Mouse (Mus musculus) hindbrain, embryonic 13.5 days (tissue): Measurements from ENCODE around the gene Gnb1. TPM values are rescaled to one million over a fixed set of nuclear protein-coding genes. Genes with fewer than 3 reads are reported as not detected.

Source experiments
- ATAC-seq: fragments of 200-750 bp; cut with Nextera tagmentation; 2 replicates; pipeline ENCODE4 v1.8.0; 2017; ENCODE audit warnings: moderate TSS enrichment; ENCODE audit not compliant: low FRiP score
- H3K27ac ChIP-seq: fragments of 300-500 bp; sonication (generic); 2 replicates; pipeline ENCODE4 v1.5.1; 2015; ENCODE audit warnings: inconsistent platforms, mild to moderate bottlenecking, moderate library complexity
- H3K27me3 ChIP-seq: fragments of 300-500 bp; sonication (generic); 2 replicates; pipeline ENCODE4 v1.6.1; 2015; ENCODE audit warnings: mild to moderate bottlenecking, inconsistent platforms
- H3K36me3 ChIP-seq: fragments of 300-500 bp; sonication (generic); 2 replicates; pipeline ENCODE4 v1.6.1; 2015; ENCODE audit warnings: mild to moderate bottlenecking, inconsistent platforms
- H3K4me1 ChIP-seq: fragments of 300-500 bp; sonication (generic); replicated peaks from 2 replicates; pipeline ENCODE4 v1.6.1; 2015; ENCODE audit warnings: inconsistent platforms
- H3K4me2 ChIP-seq: fragments of 300-500 bp; sonication (generic); 2 replicates; pipeline ENCODE4 v1.6.1; 2015; ENCODE audit warnings: inconsistent platforms, mild to moderate bottlenecking, moderate library complexity
- H3K4me3 ChIP-seq: fragments of 300-500 bp; sonication (generic); 2 replicates; pipeline ENCODE4 v1.5.1; 2015; ENCODE audit warnings: mild to moderate bottlenecking, inconsistent platforms
- H3K9ac ChIP-seq: fragments of 300-500 bp; sonication (generic); 2 replicates; pipeline ENCODE4 v1.6.1; 2015; ENCODE audit warnings: mild to moderate bottlenecking, inconsistent platforms
- H3K9me3 ChIP-seq: fragments of 300-500 bp; sonication (generic); 2 replicates; pipeline ENCODE4 v1.6.1; 2016; ENCODE audit warnings: inconsistent platforms
- WGBS: fragments of 180-500 bp; shearing (Covaris S2); methylation state at CpG from one replicate; pipeline ENCODE4 v1.1.7; 2015; 5-methylcytosine and 5-hydroxymethylcytosine counted together
- polyA plus RNA-seq: library from polyadenylated mRNA; unstranded; fragments of >200 nt; fragmentation: Nextera tagmentation; extraction: Ambion mirVana; gene quantifications from 2 replicates; pipeline ENCODE4 v1.2.1, GENCODE M21; 2015

Gene Gnb1
- polyA plus RNA-seq, 1 experiment from 2014 or later: 1,012 TPM

GRCm38 (mm10) chr4:155573155-155573554, 82.0 kb downstream of the Gnb1 start:
- Histone ChIP-seq H3K4me2 (no peak overlapping the region), H3K27me3 (no peaks in the 10 kb centered on the region), H3K9me3 (no peaks in the 10 kb centered on the region), H3K9ac (no peak overlapping the region), H3K4me1 (0 out of 2 replicates have a peak, but pooled peaks cover 4% of the 10 kb centered on the region), H3K27ac (no peak overlapping the region), H3K36me3 (peaks cover 20% of the 10 kb centered on the region), H3K4me3 (no peak overlapping the region)
- ATAC-seq: no peak
- 97% methylated on average over 2 of the region's 2 CpGs for WGBS

GRCm38 (mm10) chr4:155573876-155574275, 82.7 kb downstream of the Gnb1 start:
- 96% methylated on average over 9 of the region's 9 CpGs for WGBS

DNA sequence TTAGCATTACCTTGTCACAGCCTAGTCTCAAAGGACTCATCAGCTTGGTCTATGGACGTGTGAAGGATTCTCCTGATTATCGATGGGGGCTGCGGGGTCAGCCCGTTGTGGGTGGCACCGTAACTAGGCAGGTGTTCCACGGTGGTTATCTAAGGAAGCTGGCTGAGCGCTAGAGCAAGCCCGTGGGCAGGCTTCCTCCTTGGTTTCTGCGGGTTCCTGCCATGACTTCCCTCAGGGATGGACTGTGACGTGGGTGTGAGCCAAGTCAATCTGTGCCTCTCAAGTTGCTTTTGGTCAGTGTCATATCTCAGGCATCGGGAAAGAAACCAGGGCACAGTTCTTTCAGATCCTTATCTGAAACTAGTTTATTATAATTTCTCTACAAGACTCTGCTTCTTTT, 83.8 kb downstream of the Gnb1 start:
- H3K4me2 ChIP-seq: no peak overlapping the region
- no peak for ATAC-seq
- no peak overlapping the region for H3K4me3 ChIP-seq
- H3K27me3 ChIP-seq: no peaks in the 10 kb centered on the region
- H3K9me3 ChIP-seq: no peaks in the 10 kb centered on the region
- no peak overlapping the region for H3K9ac ChIP-seq
- WGBS: 89% methylated on average over 11 of the region's 11 CpGs
- 0 out of 2 replicates have a peak, but pooled peaks cover 4% of the 10 kb centered on the region for H3K4me1 ChIP-seq
- H3K36me3 ChIP-seq: peaks cover 38% of the 10 kb centered on the region
- H3K27ac ChIP-seq: no peak overlapping the region

More at GRCm38 (mm10) chr4:155573876-155574275, 82.7 kb downstream of the Gnb1 start:
- peaks cover 27% of the 10 kb centered on the region for H3K36me3 ChIP-seq
- H3K9me3 ChIP-seq: no peaks in the 10 kb centered on the region
- no peak overlapping the region for H3K27ac ChIP-seq
- H3K27me3 ChIP-seq: no peaks in the 10 kb centered on the region
- H3K9ac ChIP-seq: no peak overlapping the region
- H3K4me3 ChIP-seq: no peak overlapping the region
- 0 out of 2 replicates have a peak, but pooled peaks cover 4% of the 10 kb centered on the region for H3K4me1 ChIP-seq
- ATAC-seq: no peak
- no peak overlapping the region for H3K4me2 ChIP-seq

- Histone ChIP-seq H3K27me3 (no peaks in the 10 kb centered on the region), H3K27ac (no peak overlapping the region), H3K9me3 (no peaks in the 10 kb centered on the region), H3K4me3 (no peak overlapping the region), H3K9ac (no peak overlapping the region), H3K36me3 (peaks cover 41% of the 10 kb centered on the region), H3K4me1 (0 out of 2 replicates have a peak, but pooled peaks cover 4% of the 10 kb centered on the region), H3K4me2 (no peak overlapping the region)
- ATAC-seq: no peak
- 81% methylated on average over 8 of the region's 8 CpGs for WGBS
These were observed 84.4 kb downstream of the Gnb1 start for GRCm38 (mm10) chr4:155575521-155575920.

DNA sequence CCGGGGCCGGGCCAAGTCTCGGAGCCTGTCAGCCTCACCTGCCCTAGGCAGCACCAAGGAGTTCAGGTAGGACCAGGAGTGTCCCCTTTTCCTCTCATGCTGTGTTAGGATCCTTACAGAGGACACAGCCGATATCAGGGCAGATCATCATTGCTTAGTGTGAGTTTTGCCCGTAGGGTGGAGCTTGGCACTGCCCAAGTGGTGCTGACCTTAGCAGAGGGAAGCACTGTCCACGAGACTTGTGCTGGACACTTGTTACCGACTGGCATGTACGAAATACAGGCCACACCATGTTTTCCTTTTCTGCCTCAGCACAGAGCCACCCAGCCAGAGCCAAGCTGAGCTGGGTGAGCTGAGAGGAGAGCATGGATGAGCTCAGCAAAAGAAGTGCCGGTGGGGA, 86.0 kb downstream of the Gnb1 start:
- WGBS: 96% methylated on average over 9 of the region's 9 CpGs

DNA sequence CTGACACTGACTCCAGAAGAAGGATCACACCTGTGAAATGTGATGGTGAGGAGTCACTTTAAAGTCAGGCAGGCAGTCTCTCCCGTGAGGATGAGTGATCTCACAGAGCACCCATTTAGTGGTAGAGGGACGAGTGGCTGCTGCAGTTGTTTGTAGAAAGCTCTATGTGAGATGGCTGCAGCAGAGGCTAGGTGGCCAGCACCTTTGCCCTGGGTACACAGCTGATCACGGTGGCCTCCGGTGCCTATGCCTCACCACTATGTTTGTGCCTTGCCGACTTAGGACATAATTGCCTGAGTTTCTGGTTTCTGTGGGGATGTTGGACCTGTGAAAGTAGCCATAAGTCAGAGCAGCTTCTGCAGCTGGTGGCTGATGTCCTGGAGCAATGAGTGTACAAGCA, 86.6 kb downstream of the Gnb1 start:
- no peak overlapping the region for H3K27ac ChIP-seq
- no peaks in the 10 kb centered on the region for H3K9me3 ChIP-seq
- ATAC-seq: no peak
- no peaks in the 10 kb centered on the region for H3K27me3 ChIP-seq
- H3K9ac ChIP-seq: no peak overlapping the region
- no peak overlapping the region for H3K4me3 ChIP-seq
- H3K4me2 ChIP-seq: no peak overlapping the region
- 95% methylated on average over 5 of the region's 5 CpGs for WGBS
- no peaks in the 10 kb centered on the region for H3K4me1 ChIP-seq
- peaks cover 55% of the 10 kb centered on the region for H3K36me3 ChIP-seq

More for the DNA sequence above, 86.0 kb downstream of the Gnb1 start:
- no peak overlapping the region for H3K4me2 ChIP-seq
- no peaks in the 10 kb centered on the region for H3K4me1 ChIP-seq
- peaks cover 49% of the 10 kb centered on the region for H3K36me3 ChIP-seq
- no peak for ATAC-seq
- H3K9ac ChIP-seq: no peak overlapping the region
- H3K4me3 ChIP-seq: no peak overlapping the region
- H3K9me3 ChIP-seq: no peaks in the 10 kb centered on the region
- no peak overlapping the region for H3K27ac ChIP-seq
- H3K27me3 ChIP-seq: no peaks in the 10 kb centered on the region

GRCm38 (mm10) chr4:155578336-155579125, 87.4 kb downstream of the Gnb1 start:
- no peak for ATAC-seq
- WGBS: 94% methylated on average over 7 of the region's 7 CpGs
- Histone ChIP-seq H3K4me1 (no peaks in the 10 kb centered on the region), H3K4me2 (no peak overlapping the region), H3K36me3 (peaks cover 61% of the 10 kb centered on the region), H3K9me3 (no peaks in the 10 kb centered on the region), H3K9ac (no peak overlapping the region), H3K27ac (no peak overlapping the region), H3K27me3 (no peaks in the 10 kb centered on the region), H3K4me3 (no peak overlapping the region)

DNA sequence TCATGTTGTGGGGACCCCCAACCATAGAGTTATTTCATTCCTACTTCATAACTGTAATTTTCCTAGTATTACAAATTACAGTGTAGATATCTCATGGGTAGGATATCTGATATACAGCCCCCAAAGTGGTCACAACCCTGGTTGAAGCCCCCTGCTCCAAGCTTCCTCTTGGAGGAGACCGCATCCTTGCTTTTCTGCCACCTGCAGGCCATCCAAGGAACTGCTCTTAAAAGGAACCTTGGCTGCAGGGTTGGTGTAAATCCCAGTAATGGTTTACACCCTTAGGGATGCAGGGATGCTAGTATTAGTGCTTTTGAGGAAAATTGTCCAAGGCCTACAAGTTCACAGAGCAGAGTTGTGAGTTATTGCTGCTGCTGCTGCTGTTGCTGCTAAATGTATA, 89.3 kb downstream of the Gnb1 start:
- ATAC-seq: no peak
- Histone ChIP-seq H3K27ac (no peak overlapping the region), H3K4me2 (no peak overlapping the region), H3K4me3 (no peak overlapping the region), H3K9me3 (no peaks in the 10 kb centered on the region), H3K27me3 (no peaks in the 10 kb centered on the region), H3K4me1 (no peaks in the 10 kb centered on the region), H3K9ac (no peak overlapping the region), H3K36me3 (peaks cover 80% of the 10 kb centered on the region)
- 33% methylated on average over 1 of the region's 1 CpGs for WGBS

DNA sequence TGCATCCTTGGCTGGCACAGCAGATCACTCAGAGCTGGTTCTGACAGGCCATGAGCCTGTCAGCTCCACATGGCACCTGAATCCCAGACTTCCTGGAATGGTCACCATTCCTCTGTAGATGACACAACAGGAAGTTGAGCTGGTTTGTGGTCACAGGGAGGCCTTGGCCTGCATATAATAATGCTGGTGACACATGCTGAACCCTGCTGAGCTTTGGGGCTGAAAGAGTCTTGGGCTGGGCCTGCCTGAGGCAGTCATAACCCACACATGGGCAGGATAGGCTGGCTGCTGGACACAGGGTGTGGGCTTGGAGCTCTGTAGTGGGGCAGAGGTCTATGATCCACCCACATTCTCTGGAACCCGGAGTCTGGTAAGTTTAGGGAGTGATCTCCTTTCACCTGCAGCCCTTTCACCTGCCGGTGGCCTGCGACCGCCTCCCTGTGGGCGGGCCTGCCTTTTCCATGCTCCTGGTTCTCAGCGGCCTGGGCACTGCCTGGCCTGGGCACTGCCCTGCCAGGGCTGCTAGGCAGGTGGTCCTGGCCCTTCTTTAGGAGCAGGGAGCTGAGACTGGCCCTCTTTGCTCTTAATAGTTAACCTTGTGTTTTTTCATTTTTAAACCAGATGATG, 91.2 kb downstream of the Gnb1 start:
- H3K9ac ChIP-seq: no peak overlapping the region
- no peak overlapping the region for H3K4me3 ChIP-seq
- no peaks in the 10 kb centered on the region for H3K27me3 ChIP-seq
- no peaks in the 10 kb centered on the region for H3K4me1 ChIP-seq
- no peak overlapping the region for H3K4me2 ChIP-seq
- H3K9me3 ChIP-seq: no peaks in the 10 kb centered on the region
- 91% methylated on average over 6 of the region's 6 CpGs for WGBS
- H3K36me3 ChIP-seq: peaks cover 87% of the 10 kb centered on the region
- no peak for ATAC-seq
- no peak overlapping the region for H3K27ac ChIP-seq

DNA sequence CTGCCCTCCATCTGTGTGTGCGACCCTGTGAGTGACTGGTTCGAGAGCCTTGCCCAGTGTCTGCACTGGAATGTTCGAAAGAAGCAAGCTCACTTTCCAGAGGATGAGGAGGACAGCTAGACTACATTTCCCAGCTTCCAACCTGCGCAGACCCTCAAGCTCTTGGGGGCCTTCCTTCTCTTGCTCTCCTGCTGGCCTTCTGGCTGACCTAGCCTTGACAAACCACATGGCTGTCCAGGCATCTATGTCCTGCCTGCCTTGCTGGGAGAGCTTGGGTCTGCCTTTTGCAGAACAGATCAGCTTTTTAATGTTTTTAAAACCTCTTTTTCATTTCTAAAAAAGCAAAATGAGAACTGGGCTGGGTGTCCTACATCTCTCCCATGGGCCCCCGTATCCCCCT, 98.2 kb downstream of the Gnb1 start:
- no peak overlapping the region for H3K27ac ChIP-seq
- no peak overlapping the region for H3K4me3 ChIP-seq
- ATAC-seq: no peak

DNA sequence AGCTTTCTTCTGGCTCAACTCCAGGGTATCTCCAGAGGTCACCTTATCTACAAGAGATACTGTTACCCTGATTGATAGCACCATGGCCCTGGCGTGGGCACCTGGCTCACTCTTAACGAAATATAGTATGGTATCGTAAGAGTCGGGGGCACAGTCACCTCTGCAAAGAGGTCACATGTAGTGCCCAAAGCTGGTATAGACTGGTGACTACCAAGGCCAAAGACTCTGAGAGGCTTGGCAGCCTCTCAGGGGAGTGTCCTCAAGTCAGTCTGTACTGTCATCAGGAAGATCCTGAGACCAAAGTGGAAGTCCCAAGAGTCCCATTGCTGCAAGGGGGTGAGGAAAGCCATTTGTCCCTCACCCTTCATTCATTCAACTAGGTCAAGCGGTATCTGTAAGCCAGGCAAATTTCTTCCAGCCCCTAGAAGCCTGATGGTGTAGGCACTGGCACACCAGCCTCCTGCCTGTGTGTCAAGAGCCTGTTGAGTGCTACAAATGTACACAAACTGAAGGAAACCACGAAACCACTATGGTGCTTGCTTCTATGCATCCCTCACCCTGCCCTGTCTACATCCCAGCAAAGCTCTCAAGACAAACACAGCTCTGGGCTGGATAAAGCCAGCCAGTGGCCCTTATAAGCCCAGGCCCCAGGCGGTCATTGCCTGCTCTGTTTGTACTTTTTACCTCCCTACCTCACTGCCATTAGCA, 100.0 kb downstream of the Gnb1 start:
- peaks cover 51% of the 10 kb centered on the region for H3K36me3 ChIP-seq

More for the DNA sequence above, 98.2 kb downstream of the Gnb1 start:
- Histone ChIP-seq H3K9me3 (no peaks in the 10 kb centered on the region), H3K36me3 (peaks cover 69% of the 10 kb centered on the region), H3K4me2 (no peak overlapping the region), H3K4me1 (no peaks in the 10 kb centered on the region), H3K9ac (no peak overlapping the region), H3K27me3 (no peaks in the 10 kb centered on the region)
- WGBS: 88% methylated on average over 5 of the region's 5 CpGs

GRCm38 (mm10) chr4:155593780-155594179, 102.6 kb downstream of the Gnb1 start:
- Histone ChIP-seq H3K4me3 (no peak overlapping the region), H3K9ac (no peak overlapping the region), H3K4me1 (no peaks in the 10 kb centered on the region), H3K27ac (no peak overlapping the region), H3K4me2 (no peak overlapping the region), H3K27me3 (no peaks in the 10 kb centered on the region), H3K9me3 (no peaks in the 10 kb centered on the region), H3K36me3 (peaks cover 25% of the 10 kb centered on the region)
- WGBS: 62% methylated on average over 1 of the region's 1 CpGs
- no peak for ATAC-seq

More for the DNA sequence above, 100.0 kb downstream of the Gnb1 start:
- no peak overlapping the region for H3K9ac ChIP-seq
- no peak overlapping the region for H3K27ac ChIP-seq
- no peaks in the 10 kb centered on the region for H3K4me1 ChIP-seq
- no peaks in the 10 kb centered on the region for H3K27me3 ChIP-seq
- no peak overlapping the region for H3K4me3 ChIP-seq
- WGBS: 88% methylated on average over 7 of the region's 7 CpGs
- ATAC-seq: no peak
- no peak overlapping the region for H3K4me2 ChIP-seq
- H3K9me3 ChIP-seq: no peaks in the 10 kb centered on the region
